Mouse (Mus musculus) embryonic facial prominence, embryonic 11.5 days (tissue): ENCODE data around the gene Cbarp. TPM values are rescaled to one million over a fixed set of nuclear protein-coding genes. Genes with fewer than 3 reads are reported as not detected.

ENCODE experiments used
- ATAC-seq: fragments of 200-750 bp; cut with Nextera tagmentation; replicated peaks from 2 replicates; pipeline ENCODE4 v1.8.0; 2017; ENCODE audit warnings: low read depth; ENCODE audit not compliant: insufficient number of reproducible peaks, low FRiP score, low TSS enrichment
- DNase-seq: peaks from one replicate; pipeline ENCODE4 v3.0.0-alpha.2; 2015; ENCODE audit warnings: low spot score
- H3K27ac ChIP-seq: fragments of 300-500 bp; sonication (generic); replicated peaks from 2 replicates; pipeline ENCODE4 v1.5.1; 2014; ENCODE audit warnings: mild to moderate bottlenecking, low read depth, low read length, control low read depth
- H3K27me3 ChIP-seq: fragments of 300-500 bp; sonication (generic); 2 replicates; pipeline ENCODE4 v1.6.1; 2014; ENCODE audit warnings: mild to moderate bottlenecking, low read length, moderate library complexity, mixed read lengths; ENCODE audit not compliant: control insufficient read depth, insufficient read depth
- H3K36me3 ChIP-seq: fragments of 300-500 bp; sonication (generic); replicated peaks from 2 replicates; pipeline ENCODE4 v1.6.1; 2014; ENCODE audit warnings: low read depth, mild to moderate bottlenecking, low read length, moderate library complexity, mixed read lengths; ENCODE audit not compliant: control insufficient read depth, insufficient read depth
- H3K4me1 ChIP-seq: fragments of 300-500 bp; sonication (generic); 2 replicates; pipeline ENCODE4 v1.6.1; 2014; ENCODE audit warnings: low read length, mixed read lengths; ENCODE audit not compliant: control insufficient read depth, insufficient read depth
- H3K4me2 ChIP-seq: fragments of 300-500 bp; sonication (generic); 2 replicates; pipeline ENCODE4 v1.6.1; 2014; ENCODE audit warnings: low read depth, mild to moderate bottlenecking, control low read depth, low read length, moderate library complexity
- H3K4me3 ChIP-seq: fragments of 300-500 bp; sonication (generic); 2 replicates; pipeline ENCODE4 v1.5.1; 2014; ENCODE audit warnings: low read depth, low read length, control low read depth
- H3K9ac ChIP-seq: fragments of 300-500 bp; sonication (generic); replicated peaks from 2 replicates; pipeline ENCODE4 v1.6.1; 2014; ENCODE audit warnings: mild to moderate bottlenecking, control low read depth, low read length
- H3K9me3 ChIP-seq: fragments of 300-500 bp; sonication (generic); replicated peaks from 2 replicates; pipeline ENCODE4 v1.6.1; 2016; ENCODE audit warnings: mild to moderate bottlenecking, low read length, inconsistent platforms, mixed read lengths; ENCODE audit not compliant: control insufficient read depth
- WGBS: fragments of 180-500 bp; shearing (Covaris S2); extraction: QIAGEN DNeasy Blood & Tissue Kit; methylation state at CpG from one replicate; pipeline ENCODE4 v1.1.7; 2014; 5-methylcytosine and 5-hydroxymethylcytosine counted together
- polyA plus RNA-seq: library from polyadenylated mRNA; unstranded; fragments of >200 nt; fragmentation: Nextera tagmentation; extraction: Ambion mirVana; gene quantifications from 2 replicates; pipeline ENCODE4 v1.2.1, GENCODE M21; 2014

Gene Cbarp
- polyA plus RNA-seq, 1 experiment from 2014 or later, result 6.8 TPM

DNA sequence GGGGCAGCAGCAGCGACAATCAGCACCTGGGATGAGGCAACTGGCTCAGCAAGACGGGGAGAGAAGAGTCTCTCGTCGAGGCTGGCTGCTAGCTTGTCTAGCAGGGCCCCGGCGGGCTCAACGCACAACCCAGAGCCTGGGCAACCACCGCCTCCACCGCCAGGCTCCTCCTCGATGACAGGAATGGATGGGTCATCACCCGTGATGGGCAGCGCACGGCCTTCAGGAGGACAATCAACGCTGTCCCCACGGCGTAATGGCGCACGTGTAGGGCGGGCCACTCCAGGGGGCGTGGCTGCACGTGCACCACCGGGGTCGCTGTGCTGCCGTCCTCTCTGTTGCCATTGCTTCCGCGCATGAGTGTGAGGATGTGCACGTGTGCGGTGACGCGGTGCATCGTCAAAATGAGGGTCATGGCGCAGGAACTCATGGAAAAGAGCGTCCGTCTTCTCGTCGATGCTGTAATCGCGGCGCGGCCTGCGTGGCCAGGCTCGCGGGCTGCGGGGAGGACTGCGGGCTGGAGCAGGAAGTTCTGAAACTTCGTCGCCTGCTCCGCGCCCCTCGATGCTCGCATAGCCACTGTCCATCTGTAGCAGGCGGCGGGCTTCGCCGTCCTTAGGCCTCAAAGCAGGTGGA lies 9.2 kb downstream of the Cbarp start:
- Histone ChIP-seq H3K4me2 (peak overlapping the region; percentile 41), H3K4me1 (peaks cover 11% of the 10 kb centered on the region; the same call in 1 of the 2 replicates), H3K27me3 (peaks cover 3% of the 10 kb centered on the region), H3K36me3 (peaks cover 13% of the 10 kb centered on the region), H3K9ac (peak overlapping the region; percentile 18; the same call in 1 of the 2 replicates), H3K4me3 (peak overlapping the region; percentile 17; the same call in 1 of the 2 replicates), H3K9me3 (no peaks in the 10 kb centered on the region), H3K27ac (no peak overlapping the region)
- peak; percentile 58 for ATAC-seq
- WGBS, result 10% methylated on average over 53 of the region's 55 CpGs
- DNase-seq, result peak; percentile 66

DNA sequence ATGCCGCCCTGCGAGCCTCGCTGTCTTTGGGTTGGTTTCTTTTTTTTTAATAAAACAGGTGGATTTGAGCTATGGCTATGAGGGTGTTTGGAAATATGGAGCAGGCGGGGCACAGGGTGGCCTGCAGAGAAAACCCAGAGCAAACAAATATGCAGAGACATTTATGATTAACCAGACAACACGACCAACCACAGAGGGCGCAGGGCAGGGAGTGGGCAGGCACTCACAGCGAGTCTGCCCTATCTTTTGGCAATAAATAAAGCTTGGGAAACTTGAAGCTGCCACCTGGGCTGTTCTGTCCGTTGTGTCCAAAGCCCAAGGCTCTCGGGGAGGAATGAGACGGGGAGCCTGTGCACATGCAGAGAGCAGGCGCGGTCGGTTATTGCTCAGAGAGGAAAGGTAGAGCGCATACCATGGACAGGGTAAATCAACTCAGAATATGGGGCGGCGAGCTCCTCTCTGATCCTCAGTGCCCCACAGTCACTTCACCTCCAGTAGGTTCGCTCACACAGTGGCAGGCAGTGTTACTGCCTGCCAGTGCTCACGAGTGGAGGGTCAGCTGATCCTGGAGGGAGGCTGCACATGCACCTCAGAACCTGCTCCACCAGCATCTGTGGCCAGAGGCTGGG lies 10.1 kb downstream of the Cbarp start:
- H3K4me1 ChIP-seq, result peaks cover 11% of the 10 kb centered on the region; the same call in 1 of the 2 replicates
- no peak overlapping the region for H3K4me2 ChIP-seq
- 85% methylated on average over 18 of the region's 18 CpGs for WGBS
- H3K9ac ChIP-seq, result no peak overlapping the region
- H3K4me3 ChIP-seq, result no peak overlapping the region
- H3K36me3 ChIP-seq, result peaks cover 17% of the 10 kb centered on the region
- DNase-seq (no peak), ATAC-seq (peak; percentile 2; the same call in 1 of the 2 replicates)
- no peak overlapping the region for H3K27ac ChIP-seq
- H3K9me3 ChIP-seq, result no peaks in the 10 kb centered on the region
- H3K27me3 ChIP-seq, result no peaks in the 10 kb centered on the region

DNA sequence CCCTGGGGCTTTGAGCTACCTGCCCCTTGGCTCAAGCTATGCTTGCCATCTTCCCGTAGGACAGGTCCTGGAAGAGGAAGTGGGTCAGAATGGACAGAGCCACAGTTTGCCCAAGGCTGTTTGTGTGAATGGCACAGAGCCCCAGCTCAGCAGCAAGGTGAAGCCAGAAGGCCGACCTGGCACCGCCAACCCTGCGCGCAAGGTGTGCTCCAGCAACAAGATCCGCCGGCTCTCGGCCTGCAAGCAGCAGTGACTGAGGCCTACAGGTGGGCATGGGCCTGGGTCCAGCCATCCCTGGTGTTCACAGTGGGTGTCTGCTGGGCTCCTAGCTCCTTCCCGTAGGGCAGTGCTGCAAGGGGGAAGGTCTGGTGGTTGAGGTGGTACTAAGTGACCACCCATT lies 10.8 kb downstream of the Cbarp start:
- Histone ChIP-seq H3K27me3 (no peaks in the 10 kb centered on the region), H3K9ac (no peak overlapping the region), H3K9me3 (no peaks in the 10 kb centered on the region), H3K27ac (no peak overlapping the region), H3K4me3 (no peak overlapping the region), H3K4me2 (no peak overlapping the region), H3K4me1 (peaks cover 11% of the 10 kb centered on the region; the same call in 1 of the 2 replicates), H3K36me3 (peaks cover 17% of the 10 kb centered on the region)
- no peak for ATAC-seq
- 95% methylated on average over 9 of the region's 9 CpGs for WGBS
- no peak for DNase-seq

DNA sequence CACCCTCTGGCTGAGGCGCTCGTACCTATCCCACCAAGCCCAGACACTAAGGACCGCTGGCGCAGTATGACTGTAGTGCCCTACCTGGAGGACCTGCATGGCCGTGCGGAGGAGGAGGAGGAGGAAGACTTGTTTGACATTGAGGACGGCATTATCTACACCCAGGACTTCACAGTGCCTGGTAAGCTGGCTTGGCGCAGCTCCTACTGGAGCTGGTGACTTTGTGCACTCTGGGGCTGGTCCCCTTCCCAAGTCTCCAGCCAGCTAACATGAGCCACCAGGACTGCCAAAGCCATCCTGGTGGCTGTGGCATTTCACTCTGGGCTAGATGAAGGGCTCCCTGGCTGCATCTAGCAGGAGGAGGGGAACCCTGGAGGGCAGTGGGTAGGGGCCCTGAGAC lies 12.7 kb downstream of the Cbarp start:
- H3K9me3 ChIP-seq, result no peaks in the 10 kb centered on the region
- H3K36me3 ChIP-seq, result peaks cover 20% of the 10 kb centered on the region
- H3K9ac ChIP-seq, result no peak overlapping the region
- no peak for DNase-seq
- 96% methylated on average over 8 of the region's 8 CpGs for WGBS
- H3K4me1 ChIP-seq, result peaks cover 11% of the 10 kb centered on the region; the same call in 1 of the 2 replicates
- H3K4me2 ChIP-seq, result no peak overlapping the region
- ATAC-seq, result no peak
- H3K27ac ChIP-seq, result no peak overlapping the region
- no peak overlapping the region for H3K4me3 ChIP-seq
- no peaks in the 10 kb centered on the region for H3K27me3 ChIP-seq

DNA sequence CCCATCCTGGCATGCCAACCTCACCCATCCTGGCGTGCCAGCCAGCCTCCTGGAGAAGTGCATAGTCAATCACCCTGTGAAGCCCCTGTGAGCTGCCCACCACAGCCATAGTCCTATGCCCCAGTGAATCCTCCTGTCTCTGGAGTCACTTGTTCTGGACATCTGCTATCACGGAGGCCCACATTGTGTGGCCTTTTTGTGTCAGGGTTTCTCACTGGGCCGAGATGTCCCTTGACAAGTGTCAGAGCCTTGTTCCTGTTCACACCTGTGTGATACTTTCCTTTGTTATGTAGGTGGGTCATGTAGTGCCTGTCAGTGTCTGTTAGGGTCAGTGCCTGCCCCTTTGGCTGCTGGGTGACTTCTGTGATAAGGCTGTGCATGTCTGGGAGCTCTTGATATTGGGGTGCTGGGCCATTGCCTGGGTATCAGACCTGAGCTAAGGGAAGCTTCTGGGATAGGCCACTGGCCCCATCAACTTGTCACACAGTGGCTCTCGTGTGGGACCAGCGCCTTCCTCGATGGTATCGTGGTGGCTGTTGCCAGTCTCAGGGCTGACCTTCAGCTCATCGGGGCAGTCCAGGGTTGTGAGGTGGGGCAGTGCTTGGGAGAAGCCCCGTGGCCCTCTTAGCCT lies 16.6 kb downstream of the Cbarp start:
- Histone ChIP-seq H3K36me3 (peaks cover 14% of the 10 kb centered on the region), H3K27me3 (no peaks in the 10 kb centered on the region), H3K4me2 (no peak overlapping the region), H3K4me3 (no peak overlapping the region), H3K9me3 (no peaks in the 10 kb centered on the region), H3K4me1 (no peaks in the 10 kb centered on the region), H3K9ac (no peak overlapping the region), H3K27ac (no peak overlapping the region)
- no peak for ATAC-seq
- WGBS, result 90% methylated on average over 9 of the region's 9 CpGs
- no peak for DNase-seq

DNA sequence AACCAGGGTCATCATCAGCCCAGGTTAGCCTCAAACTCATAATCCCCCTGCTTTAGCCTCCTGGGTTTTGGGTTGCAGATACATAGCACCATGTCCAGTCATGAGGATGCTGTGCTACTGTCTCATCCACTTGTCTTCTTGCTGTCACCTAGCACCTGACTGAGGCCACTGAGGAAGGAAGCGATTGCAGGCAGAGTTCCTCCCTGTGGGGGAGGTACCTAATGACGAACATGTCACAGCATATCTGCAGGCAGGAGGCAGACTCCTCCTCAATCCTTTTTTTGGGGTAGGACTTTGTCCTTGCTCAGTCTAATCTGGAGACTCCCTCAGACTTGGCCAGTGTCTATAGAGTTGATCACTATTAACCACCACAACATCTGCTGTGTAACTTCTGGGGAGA lies 19.0 kb downstream of the Cbarp start:
- H3K36me3 ChIP-seq, result peaks cover 11% of the 10 kb centered on the region

DNA sequence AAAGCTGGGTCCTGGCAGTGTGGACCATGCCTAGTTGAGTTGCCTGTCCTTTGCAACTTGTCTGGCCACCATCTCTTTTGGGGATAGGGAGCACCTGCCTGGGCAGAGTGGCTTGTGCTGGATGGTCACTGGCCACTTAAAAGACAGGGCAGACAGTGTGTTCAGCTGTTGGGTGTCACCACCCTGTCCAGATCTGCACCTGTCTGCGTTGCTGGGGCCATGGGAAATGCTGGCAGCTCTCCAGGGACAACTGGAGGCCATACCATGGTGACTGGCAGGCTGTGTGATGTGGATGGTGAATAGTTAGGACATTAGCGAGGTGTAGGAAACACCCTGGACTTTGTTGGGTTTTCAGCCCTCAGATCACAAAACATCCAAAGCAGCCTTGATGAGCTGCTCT lies 20.5 kb downstream of the Cbarp start:
- 86% methylated on average over 2 of the region's 2 CpGs for WGBS
- no peak for ATAC-seq
- H3K36me3 ChIP-seq, result peaks cover 7% of the 10 kb centered on the region
- H3K27me3 ChIP-seq, result no peaks in the 10 kb centered on the region
- H3K9me3 ChIP-seq, result no peaks in the 10 kb centered on the region
- H3K4me3 ChIP-seq, result no peak overlapping the region; the same call in 1 of the 2 replicates
- H3K9ac ChIP-seq, result no peak overlapping the region
- H3K27ac ChIP-seq, result no peak overlapping the region
- H3K4me2 ChIP-seq, result no peak overlapping the region
- no peak for DNase-seq
- H3K4me1 ChIP-seq, result peaks cover 9% of the 10 kb centered on the region

More for the DNA sequence above, 19.0 kb downstream of the Cbarp start:
- no peak for DNase-seq
- no peak overlapping the region for H3K27ac ChIP-seq
- H3K4me3 ChIP-seq, result no peak overlapping the region
- no peak overlapping the region for H3K4me2 ChIP-seq
- no peaks in the 10 kb centered on the region for H3K27me3 ChIP-seq
- H3K9me3 ChIP-seq, result no peaks in the 10 kb centered on the region
- 83% methylated on average over 2 of the region's 2 CpGs for WGBS
- ATAC-seq, result no peak
- H3K4me1 ChIP-seq, result peaks cover 9% of the 10 kb centered on the region
- no peak overlapping the region for H3K9ac ChIP-seq

DNA sequence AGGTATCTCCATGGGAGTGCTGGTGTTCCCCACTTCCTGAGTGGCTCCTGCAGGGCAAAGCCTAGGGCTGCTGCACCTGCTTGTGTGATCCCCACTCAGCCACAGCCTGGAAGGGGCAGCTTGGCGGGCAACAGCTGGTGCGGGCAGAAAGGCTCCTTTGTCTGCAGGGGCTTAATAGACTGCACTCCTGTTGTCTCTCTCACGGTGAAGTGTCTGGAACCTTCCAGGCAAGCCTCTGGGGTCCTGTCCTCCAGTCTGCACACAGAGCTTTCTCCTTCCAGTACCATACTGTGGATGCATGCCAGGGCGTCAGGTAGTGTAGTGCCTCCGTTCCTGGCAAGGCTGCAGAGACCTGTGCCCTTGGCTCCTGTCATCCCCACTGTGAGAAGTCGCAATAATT lies 22.1 kb downstream of the Cbarp start:
- Histone ChIP-seq H3K27me3 (no peaks in the 10 kb centered on the region), H3K27ac (no peak overlapping the region), H3K36me3 (peaks cover 4% of the 10 kb centered on the region), H3K4me3 (0 out of 2 replicates have a peak overlapping the region, but pooled peaks have one; percentile 15), H3K9me3 (no peaks in the 10 kb centered on the region), H3K4me1 (peaks cover 13% of the 10 kb centered on the region), H3K9ac (peak overlapping the region; percentile 37), H3K4me2 (peak overlapping the region; percentile 86)
- 67% methylated on average over 6 of the region's 6 CpGs for WGBS
- DNase-seq, result no peak
- no peak for ATAC-seq
